Mouse (Mus musculus) midbrain, postnatal 0 days (tissue): Measurements from ENCODE around the gene Hes7. TPM values are rescaled to one million over a fixed set of nuclear protein-coding genes. Genes with fewer than 3 reads are reported as not detected.

Experiments
- ATAC-seq: fragments of 200-750 bp; cut with Nextera tagmentation; 2 replicates; pipeline ENCODE4 v1.8.0; 2017; ENCODE audit warnings: moderate number of reproducible peaks, mild to moderate bottlenecking, moderate TSS enrichment, moderate library complexity; ENCODE audit not compliant: low FRiP score
- DNase-seq: peaks from one replicate; pipeline ENCODE4 v3.0.0-alpha.2; 2015; ENCODE audit warnings: low spot score
- H3K27ac ChIP-seq: fragments of 300-500 bp; sonication (generic); 2 replicates; pipeline ENCODE4 v1.5.1; 2014; ENCODE audit warnings: low read depth, mild to moderate bottlenecking, low read length, mixed read lengths
- H3K27me3 ChIP-seq: fragments of 300-500 bp; sonication (generic); 2 replicates; pipeline ENCODE4 v1.6.1; 2014; ENCODE audit warnings: low read length, control low read depth, mixed read lengths; ENCODE audit not compliant: insufficient read depth
- H3K36me3 ChIP-seq: fragments of 300-500 bp; sonication (generic); 2 replicates; pipeline ENCODE4 v1.6.1; 2014; ENCODE audit warnings: low read length, control low read depth, mixed read lengths; ENCODE audit not compliant: insufficient read depth
- H3K4me1 ChIP-seq: fragments of 300-500 bp; sonication (generic); 2 replicates; pipeline ENCODE4 v1.6.1; 2014; ENCODE audit warnings: mild to moderate bottlenecking, control low read depth, antibody characterized with exemption, low read length, mixed read lengths; ENCODE audit not compliant: insufficient read depth
- H3K4me2 ChIP-seq: fragments of 300-500 bp; sonication (generic); 2 replicates; pipeline ENCODE4 v1.6.1; 2014; ENCODE audit warnings: low read depth, mild to moderate bottlenecking, low read length, mixed read lengths; ENCODE audit not compliant: poor library complexity, severe bottlenecking
- H3K4me3 ChIP-seq: fragments of 300-500 bp; sonication (generic); 2 replicates; pipeline ENCODE4 v1.5.1; 2014; ENCODE audit warnings: low read depth, mild to moderate bottlenecking, low read length, moderate library complexity
- H3K9ac ChIP-seq: fragments of 300-500 bp; sonication (generic); replicated peaks from 2 replicates; pipeline ENCODE4 v1.6.1; 2014; ENCODE audit warnings: mild to moderate bottlenecking, low read length, moderate library complexity, mixed read lengths; ENCODE audit not compliant: poor library complexity, severe bottlenecking
- H3K9me3 ChIP-seq: fragments of 300-500 bp; sonication (generic); 2 replicates; pipeline ENCODE4 v1.6.1; 2016; ENCODE audit warnings: low read length, control low read depth
- CTCF ChIP-seq: IDR thresholded peaks from 2 replicates; pipeline ENCODE4 v1.5.1; 2016; ENCODE audit warnings: antibody characterized with exemption, mild to moderate bottlenecking
- WGBS: fragments of 180-500 bp; shearing (Covaris S2); extraction: QIAGEN DNeasy Blood & Tissue Kit; methylation state at CpG from one replicate; pipeline ENCODE4 v1.1.7; 2014; 5-methylcytosine and 5-hydroxymethylcytosine counted together
- polyA plus RNA-seq: library from polyadenylated mRNA; unstranded; fragments of >200 nt; fragmentation: Nextera tagmentation; extraction: Ambion mirVana; gene quantifications from 2 replicates; pipeline ENCODE4 v1.2.1, GENCODE M21; 2015
- total RNA-seq: library from RNA; depleted of rRNA; stranded (reverse); fragments of >200 nt; gene quantifications from 2 replicates; pipeline ENCODE4 v1.2.3, GENCODE M21; 2014

The Hes7 gene
- total and polyA plus RNA-seq, 2 experiments from 2014 or later, result 2.0 to 2.1 TPM

DNA sequence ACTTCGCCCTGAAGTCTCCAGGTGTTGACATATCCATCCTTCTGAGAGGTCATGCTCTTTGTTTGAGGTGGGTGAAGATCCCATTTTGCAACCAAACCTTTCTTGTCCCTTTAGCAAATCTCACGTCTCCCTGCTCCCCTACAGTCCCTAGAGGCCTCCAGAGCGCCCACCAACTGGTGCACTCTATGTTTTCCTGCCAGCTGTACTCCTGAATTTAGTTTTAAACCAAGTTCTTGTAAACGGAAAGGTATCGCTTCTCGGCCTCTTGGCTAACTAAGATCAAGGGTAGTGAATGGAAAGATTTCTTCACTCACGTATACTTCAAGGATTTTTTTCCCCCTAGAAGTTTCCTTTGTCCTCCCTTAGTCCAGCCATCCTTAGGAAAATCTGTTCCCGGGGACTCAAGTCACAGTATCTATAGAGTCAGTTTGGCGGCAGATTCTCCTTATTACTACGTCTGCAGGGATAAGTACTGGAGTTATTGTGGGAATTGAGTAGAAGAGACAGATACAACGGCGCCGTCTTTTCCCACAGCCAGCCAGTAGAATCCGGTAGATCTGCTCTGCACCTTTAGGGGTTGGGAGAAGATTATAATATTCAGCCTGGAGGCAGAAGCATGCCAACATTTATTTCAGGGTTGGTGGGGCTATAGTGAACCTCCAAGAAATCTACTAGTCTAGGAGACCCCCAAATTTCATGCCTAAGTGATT lies 603 bp upstream of the Hes7 start:
- Histone ChIP-seq H3K4me2 (peak overlapping the region; percentile 98), H3K27ac (no peak overlapping the region), H3K9me3 (no peaks in the 10 kb centered on the region), H3K4me3 (peak overlapping the region; percentile 85), H3K27me3 (peaks cover 4% of the 10 kb centered on the region; the same call in 1 of the 2 replicates), H3K4me1 (peaks cover 21% of the 10 kb centered on the region), H3K9ac (0 out of 2 replicates have a peak overlapping the region, but pooled peaks have one; percentile 24), H3K36me3 (no peaks in the 10 kb centered on the region)
- no peak for DNase-seq
- TF ChIP-seq CTCF, result no peak
- ATAC-seq, result no peak
- 33% methylated on average over 14 of the region's 14 CpGs for WGBS

- no peaks in the 10 kb centered on the region for H3K36me3 ChIP-seq
Observed at GRCm38 (mm10) chr11:69121001-69121740, 967 bp downstream of the Hes7 start.

DNA sequence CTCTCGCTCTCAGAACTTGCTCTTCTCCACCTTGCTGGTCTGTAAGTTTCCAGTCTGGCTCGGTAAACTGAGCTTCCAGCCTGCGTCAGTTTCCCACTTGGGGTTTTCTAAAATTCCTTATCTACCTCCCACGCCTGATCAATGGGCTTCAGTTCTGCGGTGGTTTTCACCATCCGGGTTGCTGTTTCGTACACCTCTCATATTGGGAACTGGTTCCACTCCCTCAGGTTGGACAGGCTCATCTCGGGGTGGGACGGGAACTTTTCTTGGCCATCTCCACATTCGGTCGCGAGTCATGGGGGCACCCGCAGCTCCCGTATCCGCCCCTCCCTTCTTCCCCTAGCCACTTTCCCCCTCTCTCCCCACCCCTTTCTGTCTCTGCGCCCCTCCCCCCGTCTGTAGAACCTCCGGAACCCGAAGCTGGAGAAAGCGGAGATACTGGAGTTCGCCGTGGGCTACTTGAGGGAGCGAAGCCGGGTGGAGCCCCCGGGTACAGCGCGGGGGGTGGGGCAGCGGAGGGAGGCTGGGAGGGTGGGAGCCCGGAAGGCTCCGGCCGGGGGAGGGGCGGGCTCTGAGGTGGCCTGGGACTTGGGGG lies 1.6 kb downstream of the Hes7 start:
- Histone ChIP-seq H3K9ac (peak overlapping the region; percentile 70), H3K27me3 (peaks cover 4% of the 10 kb centered on the region; the same call in 1 of the 2 replicates), H3K4me3 (peak overlapping the region; percentile 67), H3K9me3 (no peaks in the 10 kb centered on the region), H3K36me3 (no peaks in the 10 kb centered on the region), H3K27ac (peak overlapping the region; percentile 66), H3K4me1 (peaks cover 20% of the 10 kb centered on the region), H3K4me2 (peak overlapping the region; percentile 98)
- ATAC-seq (no peak), DNase-seq (peak; percentile 42)
- WGBS, result under 1% methylated on average over 27 of the region's 32 CpGs
- TF ChIP-seq CTCF, result no peak

More at GRCm38 (mm10) chr11:69121001-69121740, 967 bp downstream of the Hes7 start:
- Histone ChIP-seq H3K27ac (no peak overlapping the region), H3K9ac (no peak overlapping the region; the same call in 1 of the 2 replicates), H3K4me3 (peak overlapping the region; percentile 67), H3K4me1 (peaks cover 21% of the 10 kb centered on the region), H3K4me2 (peak overlapping the region; percentile 98), H3K27me3 (peaks cover 4% of the 10 kb centered on the region; the same call in 1 of the 2 replicates), H3K9me3 (no peaks in the 10 kb centered on the region)
- ATAC-seq, result no peak
- DNase-seq, result no peak
- WGBS, result 2% methylated on average over 27 of the region's 33 CpGs
- no peak for TF ChIP-seq CTCF

DNA sequence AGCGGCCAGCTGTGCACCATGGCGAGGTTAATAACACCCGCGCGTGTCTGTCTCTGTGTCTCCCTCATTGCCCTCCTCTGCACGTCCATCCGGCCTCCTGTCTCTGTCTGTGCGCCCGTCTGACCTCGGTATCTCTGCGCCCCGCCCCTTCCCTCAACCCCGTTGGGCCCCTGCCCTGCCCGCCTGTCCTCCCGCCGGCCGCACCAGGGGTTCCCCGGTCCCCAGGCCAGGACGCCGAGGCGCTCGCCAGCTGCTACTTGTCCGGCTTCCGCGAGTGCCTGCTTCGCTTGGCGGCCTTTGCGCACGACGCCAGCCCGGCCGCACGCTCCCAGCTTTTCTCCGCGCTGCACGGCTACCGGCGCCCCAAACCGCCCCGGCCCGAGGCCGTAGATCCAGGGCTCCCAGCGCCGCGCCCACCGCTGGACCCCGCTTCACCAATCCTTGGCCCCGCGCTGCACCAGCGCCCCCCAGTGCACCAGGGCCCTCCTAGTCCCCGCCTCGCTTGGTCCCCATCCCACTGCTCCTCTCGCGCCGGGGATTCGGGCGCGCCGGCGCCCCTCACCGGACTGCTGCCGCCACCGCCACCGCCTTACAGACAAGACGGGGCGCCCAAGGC lies 2.2 kb downstream of the Hes7 start, which contains the start of gene 9130213A22Rik:
Gene 9130213A22Rik, minus strand, starts transcription at position 254 of the 616 bp plus-strand sequence.
- H3K36me3 ChIP-seq, result no peaks in the 10 kb centered on the region
- under 1% methylated on average over 52 of the region's 66 CpGs for WGBS
- TF ChIP-seq CTCF, result peak; percentile 72

DNA sequence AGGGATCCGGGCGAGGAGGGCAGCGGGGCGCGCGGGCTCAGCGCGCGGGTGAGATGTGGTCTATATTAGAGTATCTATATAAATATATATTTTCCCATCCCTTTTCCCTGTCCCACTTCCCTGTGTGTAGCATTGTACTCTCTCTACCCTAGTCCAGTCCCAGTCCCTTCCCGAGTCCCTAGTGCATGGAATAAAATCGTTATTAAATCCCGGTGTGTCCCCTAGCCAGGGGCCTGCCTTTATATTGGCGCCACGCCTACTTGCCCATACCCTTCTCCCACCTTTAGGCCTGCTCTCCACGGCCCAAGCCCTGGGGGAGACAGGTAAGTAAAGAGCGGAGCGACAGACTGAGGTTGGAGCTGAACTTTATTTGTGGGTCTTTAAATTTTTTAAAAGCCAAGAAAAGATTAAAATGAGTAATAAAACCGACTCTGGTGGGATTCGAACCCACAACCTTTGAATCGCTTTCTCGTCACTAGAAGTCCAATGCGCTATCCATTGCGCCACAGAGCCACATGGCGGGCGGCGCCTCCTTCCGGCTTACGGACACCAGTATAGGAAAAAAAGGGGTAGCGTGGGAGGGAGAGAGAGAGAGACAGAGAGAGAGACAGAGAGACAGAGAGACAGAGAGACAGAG lies 3.0 kb downstream of the Hes7 start:
- Histone ChIP-seq H3K9me3 (no peaks in the 10 kb centered on the region), H3K9ac (peak overlapping the region; percentile 70), H3K4me1 (peaks cover 13% of the 10 kb centered on the region), H3K36me3 (no peaks in the 10 kb centered on the region), H3K27me3 (peaks cover 4% of the 10 kb centered on the region; the same call in 1 of the 2 replicates), H3K27ac (peak overlapping the region; percentile 66), H3K4me2 (peak overlapping the region; percentile 98), H3K4me3 (peak overlapping the region; percentile 67)
- peak; percentile 94 for DNase-seq
- under 1% methylated on average over 29 of the region's 29 CpGs for WGBS
- TF ChIP-seq CTCF, result peak; percentile 58
- 0 out of 2 replicates have a peak, but pooled peaks have one; percentile 4 for ATAC-seq

More for the DNA sequence above, 2.2 kb downstream of the Hes7 start, which contains the start of gene 9130213A22Rik:
- peak within 1 kb of the TSS; percentile 98 for H3K4me2 ChIP-seq
- H3K27ac ChIP-seq, result peak within 1 kb of the TSS; percentile 66
- H3K4me3 ChIP-seq, result peak within 1 kb of the TSS; percentile 67
- DNase-seq (peak; percentile 90), ATAC-seq (peak; percentile 62)
- peaks cover 16% of the 10 kb centered on the region for H3K4me1 ChIP-seq
- no peaks in the 10 kb centered on the region for H3K9me3 ChIP-seq
- peaks cover 4% of the 10 kb centered on the region; the same call in 1 of the 2 replicates for H3K27me3 ChIP-seq
- peak within 1 kb of the TSS; percentile 70 for H3K9ac ChIP-seq
